Mouse (Mus musculus): ENCODE data around the gene Cyp2u1. TPM values are rescaled to one million over a fixed set of nuclear protein-coding genes. Genes with fewer than 3 reads are reported as not detected.
A peak's percentile ranks its signal among the peaks of the same experiment; 100 is the strongest.

Gene Cyp2u1
- polyA plus RNA-seq, 1 experiment from 2014 or later, result 9.6 TPM

DNA sequence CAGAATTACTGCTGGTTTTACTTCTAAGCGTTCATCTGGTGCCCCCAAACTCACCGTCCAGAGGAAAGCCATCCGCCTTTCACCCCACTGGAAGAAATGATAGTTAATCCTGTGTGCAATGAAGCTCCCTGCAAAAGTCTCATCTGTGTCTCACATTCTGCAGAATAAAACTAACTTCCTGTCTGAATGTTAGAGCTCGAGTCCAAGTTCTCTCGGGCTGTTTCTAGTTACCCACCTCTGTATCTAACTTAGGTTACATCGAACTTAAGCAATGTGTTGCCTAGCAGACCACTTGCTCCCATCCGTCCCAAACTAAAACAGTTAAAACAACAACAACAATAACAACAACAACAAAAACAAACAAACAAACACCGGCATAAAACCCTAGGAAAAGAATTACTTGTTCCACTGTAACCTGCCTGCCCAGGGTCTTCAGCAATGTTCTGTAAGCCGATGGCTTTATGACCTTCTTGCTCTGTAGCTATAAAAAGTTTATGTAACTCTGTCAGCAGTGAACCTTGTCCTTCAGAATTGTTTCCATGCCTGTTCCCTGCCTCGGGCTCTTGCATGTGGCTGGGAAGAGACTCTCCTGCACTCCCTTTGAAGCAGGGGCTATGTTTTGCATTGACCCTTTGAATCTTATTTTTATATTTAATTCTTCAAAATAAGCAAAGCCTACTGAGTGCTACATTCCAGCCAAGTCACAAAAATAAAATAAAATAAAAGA, 30.5 kb downstream of the Cyp2u1 start:
- Histone ChIP-seq H3K4me2 (peak overlapping the region; percentile 77), H3K27ac (replicated peaks) (peak overlapping the region; percentile 92), H3K9ac (peak overlapping the region; percentile 93), H3K4me1 (peaks cover 40% of the 10 kb centered on the region), H3K9me3 (no peaks in the 10 kb centered on the region), H3K4me3 (peak overlapping the region; percentile 83), H3K36me3 (peaks cover 8% of the 10 kb centered on the region; the same call in 1 of the 2 replicates), H3K27me3 (replicated peaks) (no peaks in the 10 kb centered on the region)
- 34% methylated on average over 10 of the region's 10 CpGs for WGBS
- ATAC-seq (ENCODE audit: extremely low read depth, insufficient number of reproducible peaks, low FRiP score, low TSS enrichment), result no peak

DNA sequence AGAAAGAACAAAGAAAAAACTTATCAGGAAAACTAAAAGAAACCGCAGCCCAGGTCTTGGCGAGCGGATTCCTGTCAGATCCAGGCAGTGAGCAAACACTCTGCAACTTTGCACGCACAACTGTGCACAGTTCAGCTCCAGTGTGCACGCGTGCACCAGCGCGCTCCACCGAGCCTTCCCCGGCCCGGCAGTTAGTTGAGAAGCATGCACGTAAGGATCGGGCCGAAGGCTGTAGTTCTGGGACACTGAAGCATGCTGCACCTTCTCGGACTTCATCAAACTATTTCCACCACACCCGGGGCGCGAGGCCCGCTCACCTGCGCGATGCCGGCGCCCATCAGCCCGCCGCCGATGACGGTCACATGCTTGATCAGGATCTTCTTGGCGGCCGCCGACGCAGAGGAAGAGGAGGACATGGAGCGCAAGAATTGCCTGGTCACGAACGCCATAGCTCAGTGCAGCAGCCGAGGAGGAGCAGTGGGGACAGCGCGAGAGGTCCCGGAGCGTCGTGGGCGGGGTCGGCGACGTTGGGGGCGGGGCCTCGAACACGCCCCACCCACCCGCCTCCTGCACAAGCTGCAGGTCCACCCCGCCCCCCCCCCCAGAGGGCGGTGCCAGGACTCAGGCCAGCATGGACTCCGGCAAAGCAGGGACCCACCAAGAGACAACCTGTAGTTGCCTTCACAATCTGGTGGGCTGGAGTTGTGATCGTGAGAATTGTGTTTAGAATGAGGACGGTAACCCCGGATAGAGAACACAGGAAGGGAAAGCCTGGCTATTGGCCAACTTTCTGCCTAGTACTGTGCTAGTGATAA, 31.3 kb downstream of the Cyp2u1 start, which contains the start of gene Hadh:
TSS of gene Hadh (minus strand) at position 543 of the 815 bp plus-strand sequence.
- Histone ChIP-seq H3K9ac (peak within 1 kb of the TSS; percentile 93), H3K27ac (replicated peaks) (peak within 1 kb of the TSS; percentile 92), H3K36me3 (peaks cover 15% of the 10 kb centered on the region), H3K4me3 (peak within 1 kb of the TSS; percentile 83), H3K9me3 (no peaks in the 10 kb centered on the region), H3K27me3 (replicated peaks) (no peaks in the 10 kb centered on the region), H3K4me1 (peaks cover 47% of the 10 kb centered on the region), H3K4me2 (peak within 1 kb of the TSS; percentile 77)
- peak; percentile 87 for ATAC-seq (ENCODE audit: extremely low read depth, insufficient number of reproducible peaks, low FRiP score, low TSS enrichment)
- WGBS, result under 1% methylated on average over 52 of the region's 54 CpGs

DNA sequence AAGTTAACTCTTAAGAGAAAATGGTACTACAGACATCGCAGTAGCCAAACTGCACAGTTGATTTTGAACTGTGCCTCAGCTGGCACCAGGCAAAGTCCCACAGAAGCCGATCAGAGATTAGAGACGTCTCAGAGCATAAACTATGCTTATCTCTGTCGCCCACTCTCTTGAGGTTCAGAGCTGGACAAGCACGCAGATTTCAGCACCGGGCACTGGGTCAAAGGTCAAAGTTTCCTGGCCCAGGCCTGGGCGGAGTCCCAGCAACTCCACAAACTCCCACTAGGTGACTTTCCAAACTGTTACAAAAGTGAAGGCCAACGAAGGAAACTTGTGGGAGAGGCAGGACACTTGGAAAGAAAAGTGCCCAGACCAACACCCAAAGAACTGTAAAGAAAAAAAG, 31.9 kb downstream of the Cyp2u1 start:
- 2% methylated on average over 8 of the region's 8 CpGs for WGBS
- H3K4me2 ChIP-seq, result peak overlapping the region; percentile 77
- H3K4me1 ChIP-seq, result peaks cover 53% of the 10 kb centered on the region
- H3K9me3 ChIP-seq, result no peaks in the 10 kb centered on the region
- H3K36me3 ChIP-seq, result peaks cover 15% of the 10 kb centered on the region
- H3K27me3 ChIP-seq (replicated peaks), result no peaks in the 10 kb centered on the region
- peak overlapping the region; percentile 93 for H3K9ac ChIP-seq
- peak overlapping the region; percentile 92 for H3K27ac ChIP-seq (replicated peaks)
- ATAC-seq (ENCODE audit: extremely low read depth, insufficient number of reproducible peaks, low FRiP score, low TSS enrichment), result no peak
- peak overlapping the region; percentile 83 for H3K4me3 ChIP-seq

GRCm38 (mm10) chr3:131270381-131270780, 32.6 kb downstream of the Cyp2u1 start:
- peak overlapping the region; percentile 93 for H3K9ac ChIP-seq

DNA sequence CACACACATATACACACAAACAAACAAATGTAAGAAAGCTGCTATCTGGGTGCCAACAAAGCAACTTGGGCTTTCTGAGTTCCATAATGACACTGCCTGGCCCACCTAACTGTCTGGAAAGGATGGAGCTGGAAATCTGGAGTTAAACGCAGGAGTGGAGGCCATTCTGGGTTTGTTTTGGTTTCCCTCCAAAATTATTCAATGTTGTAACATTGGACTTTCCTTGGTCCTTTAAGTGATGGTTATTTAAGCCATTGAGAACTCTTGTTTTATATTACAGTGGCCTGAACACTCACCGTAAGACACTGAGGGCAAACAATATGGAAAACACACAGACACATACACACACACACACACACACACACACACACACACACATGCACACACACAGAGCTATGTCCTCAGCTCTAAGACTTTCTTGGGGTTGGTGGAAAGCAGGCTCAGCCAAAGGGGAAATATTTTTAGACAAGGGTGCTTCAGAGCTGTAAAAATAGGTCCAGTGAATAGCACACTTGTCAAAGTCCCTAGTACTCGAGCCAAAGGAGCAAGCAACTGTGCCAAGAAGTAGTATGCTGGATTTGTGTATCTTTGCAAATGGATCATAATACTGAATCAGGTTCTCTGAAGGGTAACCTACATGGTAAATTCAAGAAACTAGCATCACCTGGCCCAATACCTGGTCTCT, 36.5 kb downstream of the Cyp2u1 start:
- no peak for ATAC-seq (ENCODE audit: extremely low read depth, insufficient number of reproducible peaks, low FRiP score, low TSS enrichment)
- peaks cover 66% of the 10 kb centered on the region for H3K4me1 ChIP-seq
- no peak overlapping the region for H3K9ac ChIP-seq
- peaks cover 2% of the 10 kb centered on the region; the same call in 1 of the 2 replicates for H3K9me3 ChIP-seq
- no peak overlapping the region for H3K4me3 ChIP-seq
- H3K27ac ChIP-seq (replicated peaks), result peak overlapping the region; percentile 79
- peak overlapping the region; percentile 12; the same call in 1 of the 2 replicates for H3K4me2 ChIP-seq
- 68% methylated on average over 3 of the region's 3 CpGs for WGBS
- H3K36me3 ChIP-seq, result peaks cover 48% of the 10 kb centered on the region
- no peaks in the 10 kb centered on the region for H3K27me3 ChIP-seq (replicated peaks)

More at GRCm38 (mm10) chr3:131270381-131270780, 32.6 kb downstream of the Cyp2u1 start:
- Histone ChIP-seq H3K4me1 (peaks cover 61% of the 10 kb centered on the region), H3K27me3 (replicated peaks) (no peaks in the 10 kb centered on the region), H3K27ac (replicated peaks) (no peak overlapping the region), H3K36me3 (peaks cover 15% of the 10 kb centered on the region), H3K4me3 (peak overlapping the region; percentile 83), H3K4me2 (peak overlapping the region; percentile 77), H3K9me3 (no peaks in the 10 kb centered on the region)
- whole genome bisulfite sequencing, result 64% methylated on average over 6 of the region's 6 CpGs
- ATAC-seq (ENCODE audit: extremely low read depth, insufficient number of reproducible peaks, low FRiP score, low TSS enrichment), result no peak

DNA sequence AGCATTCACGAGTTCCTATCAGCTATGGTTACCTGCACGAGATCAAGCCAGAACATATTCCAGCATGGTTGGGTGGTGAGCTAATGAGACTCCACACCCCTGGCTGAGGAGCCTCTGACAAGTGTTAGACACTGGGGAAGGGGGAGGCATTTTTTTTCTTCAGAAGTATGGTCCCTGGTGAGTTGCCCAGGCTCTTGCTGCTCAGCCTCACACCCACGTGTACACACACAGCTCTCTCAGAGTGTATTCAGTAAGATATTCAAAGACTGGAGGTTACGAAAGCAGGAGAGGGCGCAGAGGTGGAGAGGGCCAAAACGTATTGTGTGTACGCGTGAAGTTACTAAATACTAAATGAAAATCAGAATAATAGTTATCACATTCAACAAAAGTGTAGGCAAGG, 37.5 kb downstream of the Cyp2u1 start:
- Histone ChIP-seq H3K4me1 (peaks cover 61% of the 10 kb centered on the region), H3K27ac (replicated peaks) (0 out of 2 replicates have a peak overlapping the region, but pooled peaks have one; percentile 1), H3K4me2 (no peak overlapping the region), H3K36me3 (peaks cover 58% of the 10 kb centered on the region), H3K4me3 (no peak overlapping the region), H3K9ac (no peak overlapping the region), H3K27me3 (replicated peaks) (no peaks in the 10 kb centered on the region), H3K9me3 (peaks cover 10% of the 10 kb centered on the region; the same call in 1 of the 2 replicates)
- no peak for ATAC-seq (ENCODE audit: extremely low read depth, insufficient number of reproducible peaks, low FRiP score, low TSS enrichment)
- WGBS, result 75% methylated on average over 8 of the region's 8 CpGs

DNA sequence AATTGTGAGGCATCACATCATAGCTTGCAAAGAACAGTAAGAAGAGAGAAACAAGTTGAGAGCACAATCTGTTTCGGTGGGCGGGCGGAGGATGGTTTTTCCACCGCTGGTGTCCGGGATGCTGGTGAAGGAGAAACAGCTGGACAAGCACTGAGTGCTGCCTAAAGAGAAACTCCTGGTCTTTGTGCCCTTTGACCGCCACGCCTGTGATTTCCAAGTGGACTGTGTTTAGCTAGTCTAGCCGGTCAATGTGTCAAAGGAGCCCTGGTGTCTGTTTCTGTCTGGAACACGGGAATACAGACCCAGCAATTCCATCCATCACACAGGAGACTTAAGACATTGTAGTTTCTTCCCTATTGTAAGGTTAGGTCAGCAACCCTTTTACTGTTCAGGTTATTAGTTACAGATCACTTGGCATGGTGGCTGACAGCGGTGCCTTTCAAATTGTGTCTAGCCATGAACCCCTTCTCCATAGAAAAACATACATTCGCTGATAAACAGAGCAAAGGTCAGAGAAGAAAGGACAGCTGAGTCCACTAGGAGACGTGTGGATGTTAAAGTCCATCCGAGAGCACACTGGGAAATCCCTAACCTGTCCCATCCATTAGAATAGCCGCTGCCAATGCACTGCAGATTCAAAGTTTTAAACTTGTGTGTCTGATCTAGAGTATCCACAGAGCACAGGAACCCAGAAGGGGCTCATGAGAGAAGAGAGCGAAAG, 39.1 kb downstream of the Cyp2u1 start:
- Histone ChIP-seq H3K4me3 (no peak overlapping the region), H3K4me1 (peaks cover 62% of the 10 kb centered on the region), H3K27ac (replicated peaks) (no peak overlapping the region), H3K9ac (no peak overlapping the region), H3K36me3 (peaks cover 59% of the 10 kb centered on the region), H3K9me3 (peaks cover 10% of the 10 kb centered on the region; the same call in 1 of the 2 replicates), H3K4me2 (no peak overlapping the region), H3K27me3 (replicated peaks) (no peaks in the 10 kb centered on the region)
- no peak for ATAC-seq (ENCODE audit: extremely low read depth, insufficient number of reproducible peaks, low FRiP score, low TSS enrichment)
- WGBS, result 80% methylated on average over 15 of the region's 15 CpGs

DNA sequence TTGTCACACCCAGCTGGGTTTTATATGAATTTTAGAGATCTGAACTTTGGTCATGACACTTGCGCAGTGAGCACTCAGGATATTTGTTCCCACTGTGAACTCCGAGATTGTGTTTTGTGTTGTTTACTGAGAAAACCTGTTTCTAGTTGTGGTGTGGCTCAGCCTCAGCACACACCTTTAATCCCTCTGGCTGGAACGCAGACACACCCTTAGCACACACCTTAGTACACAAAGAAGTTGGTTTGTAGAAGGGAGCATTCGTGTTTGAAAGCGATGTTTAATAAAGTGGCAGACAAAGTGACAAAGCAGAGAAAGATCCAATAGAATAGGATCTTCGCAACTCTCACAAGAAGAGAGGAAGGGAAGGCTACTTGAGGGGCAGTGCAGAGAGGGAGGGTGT, 42.6 kb downstream of the Cyp2u1 start:
- H3K4me3 ChIP-seq, result no peak overlapping the region
- H3K36me3 ChIP-seq, result peaks cover 51% of the 10 kb centered on the region
- no peak overlapping the region for H3K4me2 ChIP-seq
- no peak overlapping the region for H3K9ac ChIP-seq
- WGBS, result 92% methylated on average over 6 of the region's 6 CpGs
- no peak overlapping the region for H3K27ac ChIP-seq (replicated peaks)
- peaks cover 41% of the 10 kb centered on the region for H3K4me1 ChIP-seq
- no peak for ATAC-seq (ENCODE audit: extremely low read depth, insufficient number of reproducible peaks, low FRiP score, low TSS enrichment)
- peaks cover 10% of the 10 kb centered on the region; the same call in 1 of the 2 replicates for H3K9me3 ChIP-seq
- no peaks in the 10 kb centered on the region for H3K27me3 ChIP-seq (replicated peaks)

- no peak overlapping the region for H3K4me3 ChIP-seq
- WGBS, result 65% methylated on average over 9 of the region's 9 CpGs
- no peak overlapping the region; the same call in 1 of the 2 replicates for H3K4me2 ChIP-seq
- H3K9ac ChIP-seq, result no peak overlapping the region
- peaks cover 10% of the 10 kb centered on the region; the same call in 1 of the 2 replicates for H3K9me3 ChIP-seq
- peaks cover 32% of the 10 kb centered on the region for H3K4me1 ChIP-seq
- peak overlapping the region; percentile 24; the same call in 1 of the 2 replicates for H3K27ac ChIP-seq (replicated peaks)
- H3K36me3 ChIP-seq, result peaks cover 48% of the 10 kb centered on the region
- H3K27me3 ChIP-seq (replicated peaks), result no peaks in the 10 kb centered on the region
- ATAC-seq (ENCODE audit: extremely low read depth, insufficient number of reproducible peaks, low FRiP score, low TSS enrichment), result no peak
Measured at GRCm38 (mm10) chr3:131259392-131259965, 43.5 kb downstream of the Cyp2u1 start.

DNA sequence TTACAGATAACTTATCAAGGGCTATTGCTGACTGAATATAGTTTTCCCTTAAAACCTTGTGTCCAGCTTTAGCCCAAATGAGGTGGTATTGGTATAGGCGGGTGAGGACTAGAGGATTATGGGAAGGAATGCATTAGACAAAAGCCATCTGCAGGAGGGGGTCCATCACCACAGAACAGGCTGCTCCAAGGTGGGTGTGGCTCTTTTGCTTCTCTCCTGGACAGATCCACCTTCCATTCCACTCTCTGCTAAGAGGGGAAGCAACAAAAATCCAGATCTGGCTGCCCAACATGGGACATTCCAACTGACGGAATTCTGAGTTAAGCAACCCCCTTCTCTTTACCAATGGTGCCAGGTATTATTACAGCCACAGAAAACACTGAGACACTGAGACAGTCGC, 44.1 kb downstream of the Cyp2u1 start:
- Histone ChIP-seq H3K9ac (no peak overlapping the region), H3K9me3 (peaks cover 10% of the 10 kb centered on the region; the same call in 1 of the 2 replicates), H3K36me3 (peaks cover 48% of the 10 kb centered on the region), H3K4me2 (no peak overlapping the region), H3K27me3 (replicated peaks) (no peaks in the 10 kb centered on the region), H3K4me1 (peaks cover 28% of the 10 kb centered on the region), H3K4me3 (no peak overlapping the region), H3K27ac (replicated peaks) (no peak overlapping the region)
- no peak for ATAC-seq (ENCODE audit: extremely low read depth, insufficient number of reproducible peaks, low FRiP score, low TSS enrichment)
- WGBS, result 72% methylated on average over 3 of the region's 3 CpGs

All from heart, embryonic 13.5 days (tissue).